Mouse (Mus musculus) gonadal fat pad, adult 2 months (tissue): Measurements from ENCODE around the gene Olfr510. TPM values are rescaled to one million over a fixed set of nuclear protein-coding genes. Genes with fewer than 3 reads are reported as not detected.
"Not testable (repeated sequence)": the region's sequence is repeated elsewhere in the genome, so short reads cannot be mapped to it uniquely, and the experiment has no call there.

Source experiments
- DNase-seq: peaks from one replicate; pipeline ENCODE4 v3.0.0-alpha.2; 2012; ENCODE audit warnings: low read depth
- polyA plus RNA-seq: library from polyadenylated mRNA; depleted of rRNA; stranded (reverse); fragments of >200 nt; gene quantifications from 2 replicates; pipeline ENCODE4 v1.2.3, GENCODE M21; 2012; rRNA removed

The Olfr510 gene
- not detected in 2 replicates for polyA plus RNA-seq

DNA sequence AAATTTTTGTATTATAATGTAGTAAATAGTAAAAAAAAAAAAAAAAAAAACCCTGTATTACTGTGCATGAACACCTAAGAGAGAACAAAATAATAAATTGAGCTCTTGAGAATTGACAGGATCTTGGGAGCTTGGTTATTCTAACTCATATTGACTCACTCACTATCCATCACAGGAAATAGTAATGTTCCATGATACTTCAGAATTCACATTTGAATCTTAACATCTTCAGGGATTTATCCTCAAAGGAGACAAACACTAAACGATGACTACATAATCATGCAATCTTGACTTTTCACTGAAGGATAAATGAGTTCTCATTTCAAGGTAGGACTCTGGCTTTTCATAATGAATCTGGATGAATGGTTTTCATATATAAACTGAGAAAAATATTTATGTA, at the start of gene Olfr510:
Olfr510 (plus strand) TSS at position 301 of the 400 bp plus-strand sequence.
- DNase-seq = no peak

DNA sequence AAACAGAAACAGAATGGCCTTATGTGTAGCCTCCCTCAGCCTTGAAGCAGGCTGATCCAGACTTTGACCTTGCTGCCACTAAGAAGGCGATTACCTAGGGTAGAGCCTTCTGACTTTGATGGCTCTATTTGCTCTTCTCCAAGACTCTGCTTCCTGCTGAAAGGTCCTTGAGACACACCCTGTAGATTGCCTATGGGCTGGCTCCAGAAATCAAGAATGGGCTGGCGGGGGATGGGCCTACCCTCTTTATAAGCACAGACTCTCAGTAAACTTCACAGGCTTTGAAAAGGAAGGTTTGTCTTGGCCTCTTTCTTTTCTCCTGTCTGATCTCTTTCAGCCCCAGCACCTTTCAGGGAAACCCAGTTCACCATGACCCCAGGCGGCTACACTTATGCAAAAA, 49.4 kb upstream of the Olfr510 start:
- not testable (repeated sequence) for DNase-seq

- no peak for DNase-seq
Observed at GRCm38 (mm10) chr7:108621514-108621913, 44.7 kb upstream of the Olfr510 start, which contains the start of gene Olfr507. TSS of gene Olfr507 (plus strand) at chr7:108621814.

- DNase-seq = no peak
Observed at GRCm38 (mm10) chr7:108629694-108630093, 36.5 kb upstream of the Olfr510 start, which contains the start of gene Olfr508. TSS of gene Olfr508 (plus strand) at chr7:108629994.

DNA sequence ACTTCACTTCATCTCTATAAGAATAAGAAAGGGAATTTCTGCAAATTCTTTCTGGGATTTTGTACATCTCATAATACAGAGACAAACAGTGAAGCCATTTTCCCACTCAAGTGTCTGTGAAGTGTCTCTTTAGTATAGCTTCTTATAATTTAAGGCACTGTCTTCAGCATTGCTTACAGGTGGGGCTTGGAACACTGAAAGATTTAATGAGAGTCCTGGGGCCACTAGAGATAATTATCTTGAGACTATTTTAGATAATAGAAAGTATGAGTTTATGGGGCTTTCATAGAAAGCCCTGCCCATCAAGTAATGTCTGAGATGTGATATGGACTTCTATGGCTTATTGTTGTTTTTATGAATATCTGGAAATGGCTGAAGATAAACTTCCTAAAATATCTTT, 14.4 kb upstream of the Olfr510 start, which contains the start of gene Olfr509:
Olfr509 (minus strand) TSS at position 101 of the 400 bp plus-strand sequence.
- DNase-seq = no peak

GRCm38 (mm10) chr7:108662419-108662818, 3.8 kb upstream of the Olfr510 start:
- DNase-seq = no peak

GRCm38 (mm10) chr7:108671058-108671457, 4.8 kb downstream of the Olfr510 start:
- no peak for DNase-seq

GRCm38 (mm10) chr7:108678886-108679285, 12.7 kb downstream of the Olfr510 start:
- no peak for DNase-seq

DNA sequence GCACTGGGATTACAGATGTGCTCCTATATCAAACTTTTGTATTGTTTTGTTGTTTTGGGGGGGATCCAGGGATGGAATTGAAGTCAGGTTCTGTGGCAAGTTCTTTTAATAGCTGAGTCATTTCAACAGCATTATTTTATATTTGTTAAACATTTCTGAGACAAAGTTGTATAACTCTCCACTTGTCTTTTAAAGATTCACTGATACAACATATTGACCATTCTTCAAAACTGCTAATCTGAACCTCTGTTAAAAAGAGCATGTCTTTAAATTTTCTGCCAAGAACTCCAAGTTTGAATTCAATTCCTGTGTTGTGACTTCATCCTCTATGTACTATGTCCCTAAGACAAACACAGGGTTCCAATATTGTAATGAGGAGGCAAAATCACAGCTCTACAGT, 46.8 kb downstream of the Olfr510 start, which contains the start of gene Olfr512:
Olfr512 (plus strand) TSS at position 301 of the 400 bp plus-strand sequence.
- DNase-seq = no peak

Other genes with a start within 250 kb of the Olfr510 start
- gene Olfr497, start 246.0 kb upstream of the Olfr510 start, polyA plus RNA-seq = not detected in 2 replicates
- not detected in 2 replicates for gene Olfr498, start 201.1 kb upstream of the Olfr510 start, polyA plus RNA-seq
- gene Olfr502, start 141.4 kb upstream of the Olfr510 start, polyA plus RNA-seq = not detected in 2 replicates
- gene Olfr503, start 121.9 kb upstream of the Olfr510 start, polyA plus RNA-seq = not detected in 2 replicates
- gene Olfr504, start 100.6 kb upstream of the Olfr510 start, polyA plus RNA-seq = not detected in 2 replicates
- not detected in 2 replicates for gene Olfr506, start 55.6 kb upstream of the Olfr510 start, polyA plus RNA-seq
- not detected in 2 replicates for gene Olfr507, start 44.6 kb upstream of the Olfr510 start, polyA plus RNA-seq
- not detected in 2 replicates for gene Olfr508, start 36.4 kb upstream of the Olfr510 start, polyA plus RNA-seq
- not detected in 2 replicates for gene Olfr509, start 14.5 kb upstream of the Olfr510 start, polyA plus RNA-seq
- gene Olfr512, start 46.9 kb downstream of the Olfr510 start, polyA plus RNA-seq = not detected in 2 replicates
- gene Olfr513, start 84.6 kb downstream of the Olfr510 start, polyA plus RNA-seq = not detected in 2 replicates
- gene Olfr514, start 159.6 kb downstream of the Olfr510 start, polyA plus RNA-seq = not detected in 2 replicates
- not detected in 2 replicates for gene Olfr516, start 184.1 kb downstream of the Olfr510 start, polyA plus RNA-seq
- not detected in 2 replicates for gene Olfr517, start 206.0 kb downstream of the Olfr510 start, polyA plus RNA-seq
- gene Olfr518, start 218.6 kb downstream of the Olfr510 start, polyA plus RNA-seq = not detected in 2 replicates
- not detected in 2 replicates for gene Olfr519, start 228.0 kb downstream of the Olfr510 start, polyA plus RNA-seq